Mouse (Mus musculus): Measurements from ENCODE around the gene Slc38a6.

Gene Slc38a6

GRCm38 (mm10) chr12:73399426-73399825 is 112.8 kb downstream of the Slc38a6 start:
- DNase-seq = no peak

GRCm38 (mm10) chr12:73400481-73401025 is 114.0 kb downstream of the Slc38a6 start:
- DNase-seq = no peak

- no peak for DNase-seq
Observed at GRCm38 (mm10) chr12:73401520-73402130, 115.0 kb downstream of the Slc38a6 start.

GRCm38 (mm10) chr12:73402137-73402712 is 115.6 kb downstream of the Slc38a6 start:
- DNase-seq = peak; percentile 29 to 56

GRCm38 (mm10) chr12:73402851-73403665 is 116.5 kb downstream of the Slc38a6 start:
- DNase-seq = no peak

Measured in thymus, postnatal 36 days (tissue).